Mouse (Mus musculus) thymus, adult 2 months (tissue): ENCODE data around the gene Nubp1.

Experiments used
- CTCF ChIP-seq: fragments of 200-500 bp; IDR thresholded peaks from 2 replicates; pipeline ENCODE4 v1.5.1; 2012; ENCODE audit warnings: mild to moderate bottlenecking, control low read depth, low read length, moderate library complexity, borderline replicate concordance; ENCODE audit not compliant: control insufficient read depth, poor library complexity, insufficient read depth; ENCODE audit errors: extremely low read depth
- POLR2A ChIP-seq: fragments of 200-500 bp; IDR thresholded peaks from 2 replicates; pipeline ENCODE4 v1.6.1; 2012; ENCODE audit warnings: mild to moderate bottlenecking, low read length, control low read depth, moderate library complexity; ENCODE audit not compliant: control insufficient read depth, poor library complexity, insufficient read depth; ENCODE audit errors: extremely low read depth

DNA sequence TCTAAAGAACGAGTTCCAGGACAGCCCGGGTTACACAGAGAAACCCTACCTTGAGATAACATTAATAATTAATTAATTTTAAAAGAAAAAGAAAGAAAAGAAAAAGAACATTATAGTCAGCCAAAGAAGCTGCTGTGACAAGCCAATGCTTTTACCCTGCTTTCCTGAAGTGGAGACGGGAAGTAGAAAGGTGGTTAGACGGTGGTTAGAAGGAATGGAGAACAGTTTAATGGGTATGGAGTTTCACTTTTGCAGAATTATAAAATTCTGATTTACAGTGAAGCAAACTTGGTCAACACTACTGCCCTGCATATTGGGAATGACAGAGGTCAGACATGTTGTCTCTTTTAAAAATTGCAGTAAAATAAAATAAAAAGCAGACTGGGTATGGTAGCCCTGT, 30.0 kb downstream of the Nubp1 start:
- TF ChIP-seq POLR2A (no peak), CTCF (no peak)
